Mouse (Mus musculus) heart, embryonic 14.5 days (tissue): ENCODE measurements around the gene Anapc16. TPM values are rescaled to one million over a fixed set of nuclear protein-coding genes. Genes with fewer than 3 reads are reported as not detected.

Source experiments
- ATAC-seq: fragments of 200-750 bp; cut with Nextera tagmentation; 2 replicates; pipeline ENCODE4 v1.8.0; 2017; ENCODE audit warnings: low read depth, moderate TSS enrichment; ENCODE audit not compliant: insufficient number of reproducible peaks, insufficient read depth, low FRiP score
- H3K27ac ChIP-seq, 2 experiments: fragments of 200-500 bp in 1 of 2; fragments of 300-500 bp in 1 of 2; sonication (generic) in 1 of 2; replicated peaks in 1 of 2; 2 replicates each; pipeline ENCODE4 v1.5.1; 2012 to 2014; ENCODE audit warnings: low read depth in 2 of 2, low read length in 2 of 2, control low read depth in 1 of 2, mild to moderate bottlenecking in 1 of 2, mixed read lengths in 1 of 2; ENCODE audit not compliant: control insufficient read depth in 1 of 2, insufficient read depth in 1 of 2
- H3K27me3 ChIP-seq: fragments of 300-500 bp; sonication (generic); 2 replicates; pipeline ENCODE4 v1.6.1; 2014; ENCODE audit warnings: mild to moderate bottlenecking, low read length, control low read depth; ENCODE audit not compliant: control insufficient read depth, insufficient read depth
- H3K36me3 ChIP-seq: fragments of 300-500 bp; sonication (generic); 2 replicates; pipeline ENCODE4 v1.6.1; 2014; ENCODE audit warnings: mild to moderate bottlenecking, control low read depth, low read length, mixed read lengths; ENCODE audit not compliant: control insufficient read depth, insufficient read depth
- H3K4me1 ChIP-seq, 2 experiments: fragments of 200-500 bp in 1 of 2; fragments of 300-500 bp in 1 of 2; sonication (generic) in 1 of 2; 2 replicates each; pipeline ENCODE4 v1.6.1; 2012 to 2014; ENCODE audit warnings: low read length in 2 of 2, control low read depth in 1 of 2, mixed read lengths in 1 of 2; ENCODE audit not compliant: control insufficient read depth in 2 of 2, insufficient read depth in 2 of 2
- H3K4me2 ChIP-seq: fragments of 300-500 bp; sonication (generic); 2 replicates; pipeline ENCODE4 v1.6.1; 2014; ENCODE audit warnings: mild to moderate bottlenecking, low read length
- H3K4me3 ChIP-seq, 2 experiments: fragments of 200-500 bp in 1 of 2; fragments of 300-500 bp in 1 of 2; sonication (generic) in 1 of 2; 2 replicates each; pipeline ENCODE4 v1.5.1; 2012 to 2014; ENCODE audit warnings: low read length in 2 of 2, mild to moderate bottlenecking in 2 of 2, control low read depth in 1 of 2, low read depth in 1 of 2, moderate library complexity in 1 of 2; ENCODE audit not compliant: control insufficient read depth in 1 of 2, insufficient read depth in 1 of 2
- H3K9ac ChIP-seq: fragments of 300-500 bp; sonication (generic); 2 replicates; pipeline ENCODE4 v1.6.1; 2014; ENCODE audit warnings: mild to moderate bottlenecking, low read length
- H3K9me3 ChIP-seq: fragments of 300-500 bp; sonication (generic); 2 replicates; pipeline ENCODE4 v1.6.1; 2016; ENCODE audit warnings: low read length, control low read depth; ENCODE audit not compliant: control insufficient read depth
- WGBS: fragments of 180-500 bp; shearing (Covaris S2); extraction: QIAGEN DNeasy Blood & Tissue Kit; methylation state at CpG from one replicate; pipeline ENCODE4 v1.1.7; 2014; 5-methylcytosine and 5-hydroxymethylcytosine counted together
- polyA plus RNA-seq: library from polyadenylated mRNA; unstranded; fragments of >200 nt; fragmentation: Nextera tagmentation; extraction: Ambion mirVana; gene quantifications from 2 replicates; pipeline ENCODE4 v1.2.1, GENCODE M21; 2014

Anapc16 gene
- polyA plus RNA-seq, 1 experiment from 2014 or later, result 103 TPM

GRCm38 (mm10) chr10:59957171-59958149 is 45.5 kb downstream of the Anapc16 start:
- no peak for ATAC-seq
- no peaks in the 10 kb centered on the region for H3K36me3 ChIP-seq
- H3K27me3 ChIP-seq, result peaks cover 7% of the 10 kb centered on the region
- H3K27ac ChIP-seq, result no peak overlapping the region
- 22% methylated on average over 25 of the region's 25 CpGs for WGBS
- H3K9ac ChIP-seq, result peak overlapping the region; percentile 46; the same call in 1 of the 2 replicates
- peaks cover 9 to 20% of the 10 kb centered on the region in 2 experiments; a peak in 3 of 4 replicates for H3K4me1 ChIP-seq
- H3K9me3 ChIP-seq, result no peaks in the 10 kb centered on the region
- no peak overlapping the region for H3K4me3 ChIP-seq
- peak overlapping the region; percentile 22; the same call in 1 of the 2 replicates for H3K4me2 ChIP-seq

GRCm38 (mm10) chr10:59956681-59957080 is 46.3 kb downstream of the Anapc16 start:
- H3K36me3 ChIP-seq, result no peaks in the 10 kb centered on the region
- no peak overlapping the region for H3K4me3 ChIP-seq
- 59% methylated on average over 5 of the region's 5 CpGs for WGBS
- no peak overlapping the region for H3K4me2 ChIP-seq
- H3K9me3 ChIP-seq, result no peaks in the 10 kb centered on the region
- no peak overlapping the region for H3K27ac ChIP-seq
- peaks cover 11 to 20% of the 10 kb centered on the region in 2 experiments; a peak in 3 of 4 replicates for H3K4me1 ChIP-seq
- no peak for ATAC-seq
- H3K9ac ChIP-seq, result no peak overlapping the region
- H3K27me3 ChIP-seq, result peaks cover 7% of the 10 kb centered on the region

DNA sequence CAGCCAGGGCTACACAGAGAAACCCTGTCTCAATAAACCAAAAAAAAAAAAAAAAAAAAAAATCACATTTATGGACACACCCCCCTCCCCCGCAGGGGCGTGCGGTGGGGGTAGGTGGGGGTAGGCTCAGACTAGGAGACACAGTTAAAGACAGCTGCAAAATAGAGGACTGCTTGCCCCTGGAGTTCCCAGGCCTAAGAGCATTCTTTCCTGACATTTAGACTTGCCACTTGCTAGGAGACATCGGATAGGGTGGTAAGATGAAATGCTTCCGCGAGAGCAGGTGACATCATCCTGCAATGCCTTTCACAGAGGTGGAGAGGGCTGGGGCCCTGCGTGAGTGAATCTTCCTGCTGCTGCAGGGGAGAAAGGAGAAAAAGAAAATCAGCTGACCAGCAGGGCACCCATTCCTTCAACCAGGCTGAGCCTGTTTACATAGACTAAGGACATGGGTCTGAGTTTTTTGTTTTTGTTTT is 49.3 kb downstream of the Anapc16 start:
- peaks cover 4% of the 10 kb centered on the region; the same call in 1 of the 2 replicates for H3K27me3 ChIP-seq
- H3K4me2 ChIP-seq, result no peak overlapping the region
- H3K27ac ChIP-seq, result no peak overlapping the region
- 22% methylated on average over 7 of the region's 7 CpGs for WGBS
- ATAC-seq, result no peak
- H3K4me3 ChIP-seq, result no peak overlapping the region
- no peak overlapping the region for H3K9ac ChIP-seq
- peaks cover 22 to 37% of the 10 kb centered on the region in 2 experiments for H3K4me1 ChIP-seq
- no peaks in the 10 kb centered on the region for H3K9me3 ChIP-seq
- H3K36me3 ChIP-seq, result peaks cover 14% of the 10 kb centered on the region; the same call in 1 of the 2 replicates

DNA sequence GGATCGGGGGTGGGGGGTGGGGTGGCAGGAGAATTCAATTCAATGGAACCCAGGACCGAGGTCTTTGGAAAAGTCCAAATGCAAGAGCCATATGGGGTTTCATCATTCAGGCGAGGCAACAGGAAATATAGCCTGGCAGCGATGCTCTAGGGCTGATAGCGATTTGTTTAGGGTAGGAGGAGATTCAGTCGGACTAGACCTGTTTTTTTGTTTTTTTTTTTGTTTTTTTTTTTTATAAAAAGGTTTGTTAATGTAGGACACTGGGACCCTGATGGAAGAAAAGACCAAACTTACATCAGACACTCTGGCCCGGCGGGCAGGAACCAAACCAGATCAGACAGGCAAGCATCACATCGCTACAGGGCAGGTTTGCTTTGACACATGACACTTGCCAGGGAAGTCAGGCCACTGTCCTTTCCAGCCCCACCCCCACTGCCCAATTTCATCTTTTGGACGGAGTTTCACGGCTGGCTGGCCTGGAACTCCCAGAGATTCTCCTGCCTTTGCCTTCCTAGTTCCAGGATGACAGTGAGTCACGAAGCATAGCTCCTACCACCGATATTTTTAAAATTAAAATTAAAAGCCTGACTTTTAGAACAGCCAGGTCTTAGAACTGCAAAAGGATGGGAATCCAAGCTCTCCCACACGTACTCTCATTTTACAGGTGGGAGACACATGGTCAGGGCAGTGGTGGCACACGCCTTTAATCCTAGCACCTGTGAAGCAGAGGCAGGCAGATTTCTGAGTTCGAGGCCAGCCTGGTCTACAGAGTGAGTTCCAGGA is 50.0 kb downstream of the Anapc16 start:
- peaks cover 14% of the 10 kb centered on the region; the same call in 1 of the 2 replicates for H3K36me3 ChIP-seq
- peak overlapping the region in 1 of 2 experiments; percentile 73; a peak in 2 of 4 replicates for H3K4me3 ChIP-seq
- peak overlapping the region; percentile 68 for H3K4me2 ChIP-seq
- H3K9ac ChIP-seq, result peak overlapping the region; percentile 87
- peaks cover 24 to 37% of the 10 kb centered on the region in 2 experiments for H3K4me1 ChIP-seq
- WGBS, result 27% methylated on average over 16 of the region's 16 CpGs
- no peaks in the 10 kb centered on the region for H3K9me3 ChIP-seq
- H3K27ac ChIP-seq, result peak overlapping the region in 1 of 2 experiments; percentile 96; a peak in 2 of 4 replicates
- H3K27me3 ChIP-seq, result no peaks in the 10 kb centered on the region
- ATAC-seq, result no peak

GRCm38 (mm10) chr10:59952152-59952780 is 50.7 kb downstream of the Anapc16 start:
- Histone ChIP-seq H3K9me3 (no peaks in the 10 kb centered on the region), H3K9ac (peak overlapping the region; percentile 87), H3K36me3 (peaks cover 14% of the 10 kb centered on the region; the same call in 1 of the 2 replicates), H3K4me2 (peak overlapping the region; percentile 68), H3K27me3 (no peaks in the 10 kb centered on the region), H3K27ac (peak overlapping the region; percentile 93 to 96), H3K4me1 (peaks cover 18 to 36% of the 10 kb centered on the region in 2 experiments), H3K4me3 (peak overlapping the region; percentile 54 to 73)
- no peak; the same call in 1 of the 2 replicates for ATAC-seq
- WGBS, result under 1% methylated on average over 31 of the region's 31 CpGs

DNA sequence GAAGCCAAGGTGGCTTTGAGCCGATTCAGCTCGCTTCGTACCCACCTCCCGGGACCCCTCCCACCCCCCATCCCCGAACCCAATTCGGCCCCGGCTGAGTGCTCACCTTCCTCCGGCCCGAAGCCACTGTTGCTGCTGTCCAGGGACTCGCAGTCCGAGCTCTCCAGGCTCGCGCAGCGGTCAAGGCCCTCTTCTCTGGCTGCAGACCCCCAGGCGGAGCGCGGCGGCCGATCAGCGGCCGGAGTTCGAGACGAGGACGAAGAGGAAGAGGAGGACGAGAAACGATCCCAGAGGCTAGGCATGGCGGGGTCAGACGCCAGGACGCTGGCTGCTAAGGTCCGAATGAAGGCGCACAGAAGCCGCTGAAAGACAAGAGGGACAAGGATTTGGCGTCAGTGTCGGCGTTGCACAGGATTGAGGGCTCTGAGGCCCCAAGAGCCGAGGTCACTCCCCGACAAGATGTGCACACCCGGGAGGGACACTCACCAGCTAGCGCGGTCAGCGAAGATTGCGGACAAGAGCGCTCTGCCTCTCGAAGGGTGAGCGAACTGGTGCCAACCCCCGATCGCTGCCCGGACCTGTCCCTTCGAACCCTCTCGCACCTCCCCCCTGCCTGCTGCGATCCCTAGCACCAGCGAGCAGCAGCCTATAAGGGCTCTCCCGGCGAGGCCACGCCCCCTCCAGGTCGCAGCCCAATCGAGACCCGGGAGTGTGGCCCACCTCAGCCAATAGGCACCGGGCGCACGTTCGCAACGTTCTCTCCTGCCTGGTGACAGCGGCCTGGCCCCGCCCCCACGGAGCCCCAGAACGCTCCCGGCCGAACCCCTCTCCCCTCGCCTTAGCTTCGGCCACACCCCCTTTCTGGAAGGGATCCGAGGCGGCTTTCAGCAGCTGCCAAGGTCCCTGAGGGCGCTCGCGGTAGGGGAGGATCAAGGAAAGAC is 51.5 kb downstream of the Anapc16 start, which contains the start of gene Ddit4:
Ddit4 (minus strand) TSS at position 624 of the 941 bp plus-strand sequence.
- H3K9me3 ChIP-seq, result no peaks in the 10 kb centered on the region
- H3K36me3 ChIP-seq, result peaks cover 14% of the 10 kb centered on the region; the same call in 1 of the 2 replicates
- peak within 1 kb of the TSS; percentile 65 to 73 for H3K4me3 ChIP-seq
- H3K27me3 ChIP-seq, result no peaks in the 10 kb centered on the region
- H3K4me1 ChIP-seq, result peaks cover 18 to 35% of the 10 kb centered on the region in 2 experiments
- under 1% methylated on average over 76 of the region's 76 CpGs for WGBS
- H3K4me2 ChIP-seq, result peak within 1 kb of the TSS; percentile 68
- H3K9ac ChIP-seq, result peak within 1 kb of the TSS; percentile 89
- peak; percentile 97 for ATAC-seq
- H3K27ac ChIP-seq, result peak within 1 kb of the TSS; percentile 93 to 96
